Mouse (Mus musculus): ENCODE measurements at regions not wholly inside any gene's neighbourhood (a gene's known extent, or its start where the extent isn't known, plus 50 kb on each side); places are given as distances from the start of the nearest gene placed in this dataset.

- Histone ChIP-seq H3K27ac (ENCODE audit: low read length) (no peak overlapping the region), H3K4me2 (replicated peaks; ENCODE audit: low read depth, low read length) (peak overlapping the region; percentile 44), H3K9me3 (ENCODE audit: low read length) (no peaks in the 10 kb centered on the region), H3K36me3 (ENCODE audit: insufficient read depth, low read length) (no peaks in the 10 kb centered on the region), H3K4me1 (ENCODE audit: insufficient read depth, low read depth, low read length) (no peaks in the 10 kb centered on the region; the same call in 1 of the 2 replicates), H3K27me3 (replicated peaks; ENCODE audit: insufficient read depth, low read length) (no peaks in the 10 kb centered on the region), H3K9ac (replicated peaks; ENCODE audit: low read depth) (no peak overlapping the region), H3K4me3 (ENCODE audit: low read depth, low read length) (no peak overlapping the region)
- peak; percentile 38 for ATAC-seq
- TF ChIP-seq CTCF (IDR thresholded peaks at IDR 0.05) (no peak), EP300 (IDR thresholded peaks at IDR 0.05) (no peak)
- WGBS = 8% methylated on average over 29 of the region's 29 CpGs
- peak; percentile 28 for DNase-seq (ENCODE audit: low spot score)
Measured at GRCm38 (mm10) chr8:91872278-91873115, 70.6 kb upstream of the Irx3 start.

DNA sequence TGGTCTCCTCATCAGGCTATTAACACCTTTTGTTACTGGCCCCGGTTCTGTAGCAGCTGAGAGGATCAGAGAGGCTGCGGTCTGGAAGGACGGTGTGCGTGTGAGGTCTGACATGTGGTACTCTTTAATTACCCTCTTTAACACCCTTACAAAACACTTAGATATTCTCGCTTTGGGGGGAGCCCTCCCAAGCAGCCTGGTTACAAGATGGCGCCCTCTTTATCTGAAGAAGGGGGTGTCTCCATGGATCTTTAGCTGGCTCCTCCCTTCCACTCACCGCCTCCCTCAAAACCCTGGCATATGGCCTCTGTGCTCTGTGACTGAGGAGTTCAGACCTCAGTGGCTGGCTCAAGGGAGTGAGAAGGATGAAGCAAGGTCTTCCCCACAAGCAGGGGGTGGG lies 65.2 kb upstream of the Irx3 start:
- ATAC-seq (no peak), DNase-seq (ENCODE audit: low spot score) (no peak)
- H3K4me2 ChIP-seq (replicated peaks; ENCODE audit: low read depth, low read length) = no peak overlapping the region
- H3K9ac ChIP-seq (replicated peaks; ENCODE audit: low read depth) = no peak overlapping the region
- 43% methylated on average over 7 of the region's 7 CpGs for WGBS
- H3K27me3 ChIP-seq (replicated peaks; ENCODE audit: insufficient read depth, low read length) = 0 out of 2 replicates have a peak, but pooled peaks cover 4% of the 10 kb centered on the region
- H3K27ac ChIP-seq (ENCODE audit: low read length) = no peak overlapping the region
- no peak overlapping the region for H3K4me3 ChIP-seq (ENCODE audit: low read depth, low read length)
- no peaks in the 10 kb centered on the region for H3K36me3 ChIP-seq (ENCODE audit: insufficient read depth, low read length)
- H3K4me1 ChIP-seq (ENCODE audit: insufficient read depth, low read depth, low read length) = no peaks in the 10 kb centered on the region
- no peaks in the 10 kb centered on the region for H3K9me3 ChIP-seq (ENCODE audit: low read length)
- no peak for TF ChIP-seq CTCF (IDR thresholded peaks at IDR 0.05)
- TF ChIP-seq EP300 (IDR thresholded peaks at IDR 0.05) = no peak

DNA sequence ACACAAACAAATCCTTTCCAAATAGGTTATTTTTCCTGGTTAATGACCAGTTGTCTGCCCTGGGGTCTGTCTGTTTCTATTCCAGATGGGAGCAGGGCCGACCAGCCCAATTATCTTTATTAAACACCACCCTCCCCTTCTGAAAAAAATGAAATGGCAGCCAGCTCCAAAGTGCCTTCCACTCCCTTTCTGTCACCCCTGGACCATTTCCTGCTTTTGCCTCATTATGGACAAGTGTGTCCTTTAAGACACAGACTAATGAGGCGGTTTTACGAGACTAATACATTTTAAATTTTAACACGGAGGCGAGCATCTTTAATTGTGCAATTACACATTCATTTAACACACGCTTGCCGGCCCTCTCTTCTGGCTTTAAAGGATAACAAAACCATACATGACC lies 64.2 kb upstream of the Irx3 start:
- DNase-seq (ENCODE audit: low spot score) (no peak), ATAC-seq (no peak)
- H3K27ac ChIP-seq (ENCODE audit: low read length) = no peak overlapping the region
- H3K4me1 ChIP-seq (ENCODE audit: insufficient read depth, low read depth, low read length) = no peaks in the 10 kb centered on the region
- no peak overlapping the region for H3K9ac ChIP-seq (replicated peaks; ENCODE audit: low read depth)
- 0 out of 2 replicates have a peak, but pooled peaks cover 4% of the 10 kb centered on the region for H3K27me3 ChIP-seq (replicated peaks; ENCODE audit: insufficient read depth, low read length)
- TF ChIP-seq CTCF (IDR thresholded peaks at IDR 0.05) = no peak
- no peak for TF ChIP-seq EP300 (IDR thresholded peaks at IDR 0.05)
- H3K4me2 ChIP-seq (replicated peaks; ENCODE audit: low read depth, low read length) = no peak overlapping the region
- 66% methylated on average over 7 of the region's 7 CpGs for WGBS
- no peak overlapping the region for H3K4me3 ChIP-seq (ENCODE audit: low read depth, low read length)
- H3K9me3 ChIP-seq (ENCODE audit: low read length) = no peaks in the 10 kb centered on the region
- H3K36me3 ChIP-seq (ENCODE audit: insufficient read depth, low read length) = no peaks in the 10 kb centered on the region

- H3K4me3 ChIP-seq (ENCODE audit: low read depth, low read length) = no peak overlapping the region
- H3K36me3 ChIP-seq (ENCODE audit: insufficient read depth, low read length) = no peaks in the 10 kb centered on the region
- DNase-seq (ENCODE audit: low spot score) (no peak), ATAC-seq (no peak)
- TF ChIP-seq CTCF (IDR thresholded peaks at IDR 0.05) (no peak), EP300 (IDR thresholded peaks at IDR 0.05) (no peak)
- H3K4me2 ChIP-seq (replicated peaks; ENCODE audit: low read depth, low read length) = no peak overlapping the region
- H3K27me3 ChIP-seq (replicated peaks; ENCODE audit: insufficient read depth, low read length) = 0 out of 2 replicates have a peak, but pooled peaks cover 4% of the 10 kb centered on the region
- no peak overlapping the region for H3K9ac ChIP-seq (replicated peaks; ENCODE audit: low read depth)
- 43% methylated on average over 10 of the region's 10 CpGs for WGBS
- H3K9me3 ChIP-seq (ENCODE audit: low read length) = no peaks in the 10 kb centered on the region
- no peaks in the 10 kb centered on the region for H3K4me1 ChIP-seq (ENCODE audit: insufficient read depth, low read depth, low read length)
- no peak overlapping the region for H3K27ac ChIP-seq (ENCODE audit: low read length)
Measured at GRCm38 (mm10) chr8:91865361-91865760, 63.5 kb upstream of the Irx3 start.

DNA sequence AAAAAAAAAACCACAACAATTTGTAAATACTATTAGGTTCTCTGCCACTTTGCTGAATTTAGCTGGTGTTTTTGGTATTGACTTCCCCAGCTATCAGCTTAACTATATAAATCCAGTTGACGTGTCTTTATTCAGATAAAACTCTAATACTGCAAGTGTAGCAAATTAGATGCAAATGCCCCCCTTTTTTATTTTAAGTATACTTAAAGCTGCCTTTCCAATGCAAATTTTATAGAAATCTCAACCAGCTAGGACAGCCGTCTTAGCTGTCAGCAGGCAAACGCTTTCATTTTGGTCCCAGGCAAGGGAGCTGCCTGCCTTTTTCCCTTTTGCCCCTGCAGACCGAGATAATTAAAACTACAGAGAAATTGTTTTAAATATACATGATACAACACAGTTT lies 61.6 kb upstream of the Irx3 start:
- H3K27me3 ChIP-seq (replicated peaks; ENCODE audit: insufficient read depth, low read length) = 0 out of 2 replicates have a peak, but pooled peaks cover 4% of the 10 kb centered on the region
- H3K9me3 ChIP-seq (ENCODE audit: low read length) = no peaks in the 10 kb centered on the region
- H3K36me3 ChIP-seq (ENCODE audit: insufficient read depth, low read length) = no peaks in the 10 kb centered on the region
- no peak overlapping the region for H3K4me3 ChIP-seq (ENCODE audit: low read depth, low read length)
- H3K4me2 ChIP-seq (replicated peaks; ENCODE audit: low read depth, low read length) = no peak overlapping the region
- DNase-seq (ENCODE audit: low spot score) (no peak), ATAC-seq (no peak)
- H3K27ac ChIP-seq (ENCODE audit: low read length) = no peak overlapping the region
- no peaks in the 10 kb centered on the region for H3K4me1 ChIP-seq (ENCODE audit: insufficient read depth, low read depth, low read length)
- TF ChIP-seq EP300 (IDR thresholded peaks at IDR 0.05) = no peak
- TF ChIP-seq CTCF (IDR thresholded peaks at IDR 0.05) = no peak
- no peak overlapping the region for H3K9ac ChIP-seq (replicated peaks; ENCODE audit: low read depth)
- WGBS = 61% methylated on average over 4 of the region's 4 CpGs

GRCm38 (mm10) chr8:91855881-91856280 lies 54.0 kb upstream of the Irx3 start:
- Histone ChIP-seq H3K9me3 (ENCODE audit: low read length) (no peaks in the 10 kb centered on the region), H3K27me3 (replicated peaks; ENCODE audit: insufficient read depth, low read length) (no peaks in the 10 kb centered on the region), H3K9ac (replicated peaks; ENCODE audit: low read depth) (no peak overlapping the region), H3K4me3 (ENCODE audit: low read depth, low read length) (no peak overlapping the region), H3K4me1 (ENCODE audit: insufficient read depth, low read depth, low read length) (no peaks in the 10 kb centered on the region), H3K27ac (ENCODE audit: low read length) (no peak overlapping the region), H3K36me3 (ENCODE audit: insufficient read depth, low read length) (no peaks in the 10 kb centered on the region), H3K4me2 (replicated peaks; ENCODE audit: low read depth, low read length) (no peak overlapping the region)
- DNase-seq (ENCODE audit: low spot score) (no peak), ATAC-seq (no peak)
- TF ChIP-seq CTCF (IDR thresholded peaks at IDR 0.05) = no peak
- TF ChIP-seq EP300 (IDR thresholded peaks at IDR 0.05) = no peak
- WGBS = 79% methylated on average over 14 of the region's 14 CpGs

Data from lung, postnatal 0 days (tissue).